Comparison of ENCODE assay signal across 25 mouse cellular contexts in genomic region chr14:79236261-79236660, GRCm38 (mm10). TPM values are rescaled to one million over a fixed set of nuclear protein-coding genes. Genes with fewer than 3 reads are reported as not detected.
DNase-seq lines count a peak whose midpoint lies in the region; ATAC-seq lines count a peak whose summit lies in the region.
"Had no signal": no experiment of that assay in that cellular context is flagged by ENCODE, and none has a peak within 500 bp of the region (broad histone marks: within the 10 kb centered on the region; RNA-seq: fewer than 3 reads in every experiment).

No protein-coding gene starts in this region.

- peak overlapping the region; percentile 59; the same call in 1 of the 2 replicates for H3K27ac ChIP-seq in hindbrain, embryonic 10.5 days
- H3K27ac ChIP-seq in hindbrain, embryonic 12.5 days: no peak overlapping the region
- H3K27ac ChIP-seq: embryonic facial prominence, embryonic 12.5 days; liver, embryonic 12.5 days; midbrain, embryonic 12.5 days had no signal

- H3K27me3 ChIP-seq in hindbrain, embryonic 10.5 days (ENCODE audit: insufficient read depth, poor library complexity, severe bottlenecking): no peaks in the 10 kb centered on the region
- no peaks in the 10 kb centered on the region for H3K27me3 ChIP-seq in hindbrain, embryonic 12.5 days
- H3K27me3 ChIP-seq: embryonic facial prominence, embryonic 12.5 days; liver, embryonic 12.5 days; midbrain, embryonic 12.5 days had no signal

- peaks cover 29% of the 10 kb centered on the region for H3K4me1 ChIP-seq in hindbrain, embryonic 10.5 days (replicated peaks)
- peaks cover 9% of the 10 kb centered on the region for H3K4me1 ChIP-seq in hindbrain, embryonic 12.5 days
- H3K4me1 ChIP-seq: liver, embryonic 12.5 days had no signal

- no peak overlapping the region for H3K9ac ChIP-seq in hindbrain, embryonic 12.5 days
- H3K9ac ChIP-seq: embryonic facial prominence, embryonic 12.5 days; liver, embryonic 12.5 days; lung, embryonic 14.5 days; midbrain, embryonic 12.5 days had no signal

- H3K9me3 ChIP-seq in hindbrain, embryonic 10.5 days: peaks cover 5% of the 10 kb centered on the region; the same call in 1 of the 2 replicates
- peaks cover 3% of the 10 kb centered on the region; the same call in 1 of the 2 replicates for H3K9me3 ChIP-seq in hindbrain, embryonic 12.5 days (replicated peaks)
- H3K9me3 ChIP-seq: embryonic facial prominence, embryonic 12.5 days; heart, embryonic 10.5 days; liver, embryonic 12.5 days; midbrain, embryonic 12.5 days had no signal

- H3K36me3 ChIP-seq in hindbrain, embryonic 10.5 days: no peaks in the 10 kb centered on the region
- no peaks in the 10 kb centered on the region for H3K36me3 ChIP-seq in hindbrain, embryonic 12.5 days
- H3K36me3 ChIP-seq: embryonic facial prominence, embryonic 12.5 days; liver, embryonic 12.5 days; midbrain, embryonic 12.5 days had no signal

- H3K4me2 ChIP-seq in hindbrain, embryonic 12.5 days (replicated peaks): no peak overlapping the region
- H3K4me2 ChIP-seq: embryonic facial prominence, embryonic 12.5 days; liver, embryonic 12.5 days; lung, embryonic 14.5 days; midbrain, embryonic 12.5 days had no signal

- 81% methylated on average over 6 of the region's 6 CpGs for WGBS in hindbrain, embryonic 10.5 days
- 75% methylated on average over 6 of the region's 6 CpGs for WGBS in hindbrain, embryonic 12.5 days

- no peak for DNase-seq in hindbrain, embryonic 10.5 days (ENCODE audit: low spot score)
- peak; percentile 11 to 15 for DNase-seq in spleen, postnatal 36 days (ENCODE audit: low spot score in 2 of 2)
- no peak for DNase-seq in spleen, adult 12 weeks (ENCODE audit: low spot score)
- peak; percentile 64 for DNase-seq in thymus, postnatal 25 days
- no peak for DNase-seq in layer of hippocampus, postnatal 14 days (ENCODE audit: low spot score in 2 of 2)
- no peak for DNase-seq in lung, postnatal 14 days
- DNase-seq: adrenal gland, adult 8-10 months; cerebellum, adult 11 months; gastrocnemius, postnatal 36 days; heart, postnatal 14 days; kidney, adult 9 months; lung, embryonic 14.5 days had no signal

- no peak for ATAC-seq in hindbrain, embryonic 12.5 days (ENCODE audit: low FRiP score)
- peak; percentile 87 for ATAC-seq in activated CD4-positive, CD25-positive, alpha-beta regulatory T cell, adult 4 months
- ATAC-seq: liver, embryonic 12.5 days had no signal

- H3K4me3 ChIP-seq in hindbrain, embryonic 10.5 days: no peak overlapping the region
- H3K4me3 ChIP-seq in hindbrain, embryonic 12.5 days: no peak overlapping the region
- H3K4me3 ChIP-seq: embryonic facial prominence, embryonic 12.5 days; heart, embryonic 10.5 days; liver, embryonic 12.5 days; midbrain, embryonic 12.5 days; myocyte had no signal

RNA-seq across cellular contexts. Expression of gene Zfp957, which starts 10.9 kb away (rescaled TPM):
- not detected in 2 replicates for polyA plus RNA-seq in hindbrain, embryonic 10.5 days (2016; fragmentation: Nextera tagmentation; extraction: Ambion mirVana)
- polyA plus RNA-seq in hindbrain, embryonic 12.5 days (2016; fragmentation: Nextera tagmentation; extraction: Ambion mirVana): 0.19 TPM in 1 of 2 replicates, not detected in the other
- polyA plus RNA-seq in activated CD4-positive, CD25-positive, alpha-beta regulatory T cell, adult 4 months (2017; shearing (Covaris generic)): under 1 TPM in 1 of 2 experiments, not detected in 1; 0.12 TPM
- not detected for total RNA-seq in layer of hippocampus, postnatal 14 days (2021)
- total RNA-seq: CH12.LX; common myeloid progenitor, adult 5-6 weeks; gastrocnemius, postnatal 36 days; heart, postnatal 14 days; left cerebral cortex, adult 18-20 months had no signal
- polyA plus RNA-seq: brain, embryonic 14.5 days; embryonic facial prominence, embryonic 12.5 days; large intestine, adult 2 months; limb, embryonic 11.5 days; liver, embryonic 12.5 days; lung, embryonic 14.5 days; midbrain, embryonic 12.5 days; myocyte had no signal

Comparison
In these comparisons a context has a peak if more than half of its experiments do, and no peak if none do; other contexts are left out.
1. DNase-seq: peak in spleen, postnatal 36 days (2 of 2) and thymus, postnatal 25 days (single experiment); none in hindbrain, embryonic 10.5 days (single experiment), spleen, adult 12 weeks (single experiment), layer of hippocampus, postnatal 14 days (0 of 2) and lung, postnatal 14 days (single experiment).